Mouse (Mus musculus) kidney, adult 2 months (tissue): Measurements from ENCODE around the gene Zfp36l1. TPM values are rescaled to one million over a fixed set of nuclear protein-coding genes. Genes with fewer than 3 reads are reported as not detected.

Source experiments
- DNase-seq: peaks from one replicate; pipeline ENCODE4 v3.0.0; 2021
- H3K27ac ChIP-seq: fragments of 200-500 bp; 2 replicates; pipeline ENCODE4 v1.5.1; 2012; ENCODE audit warnings: low read depth, low read length, control low read depth, inconsistent platforms; ENCODE audit not compliant: insufficient read depth
- H3K27me3 ChIP-seq: fragments of 200-500 bp; replicated peaks from 2 replicates; pipeline ENCODE4 v1.6.1; 2012; ENCODE audit warnings: mild to moderate bottlenecking, moderate library complexity, low read length, inconsistent platforms; ENCODE audit not compliant: control insufficient read depth, insufficient read depth
- H3K36me3 ChIP-seq: fragments of 200-500 bp; 2 replicates; pipeline ENCODE4 v1.6.1; 2012; ENCODE audit warnings: mild to moderate bottlenecking, moderate library complexity, low read length, inconsistent platforms; ENCODE audit not compliant: control insufficient read depth, insufficient read depth
- H3K4me1 ChIP-seq: fragments of 200-500 bp; 2 replicates; pipeline ENCODE4 v1.6.1; 2011; ENCODE audit warnings: low read length; ENCODE audit not compliant: control insufficient read depth, insufficient read depth
- H3K4me3 ChIP-seq: fragments of 200-500 bp; 2 replicates; pipeline ENCODE4 v1.5.1; 2011; ENCODE audit warnings: mild to moderate bottlenecking, low read depth, low read length, control low read depth; ENCODE audit not compliant: insufficient read depth
- CTCF ChIP-seq: fragments of 200-500 bp; conservative IDR thresholded peaks from 2 replicates; pipeline ENCODE4 v1.5.1; 2011; ENCODE audit warnings: low read depth, mild to moderate bottlenecking, control low read depth, low read length, moderate library complexity, mixed read lengths; ENCODE audit not compliant: insufficient read depth, insufficient read length
- POLR2A ChIP-seq: fragments of 200-500 bp; IDR thresholded peaks from one replicate; pipeline ENCODE4 v1.6.1; 2011; ENCODE audit warnings: low read depth, low read length, control low read depth
- WGBS: fragments of 180-500 bp; shearing (Covaris S2); methylation state at CpG from one replicate; pipeline ENCODE4 v1.1.7; 2018; 5-methylcytosine and 5-hydroxymethylcytosine counted together
- polyA plus RNA-seq: library from polyadenylated mRNA; depleted of rRNA; stranded (reverse); fragments of >200 nt; gene quantifications from 2 replicates; pipeline ENCODE4 v1.2.3, GENCODE M21; 2012

Gene Zfp36l1
- polyA plus RNA-seq, 1 experiment = 109 TPM

DNA sequence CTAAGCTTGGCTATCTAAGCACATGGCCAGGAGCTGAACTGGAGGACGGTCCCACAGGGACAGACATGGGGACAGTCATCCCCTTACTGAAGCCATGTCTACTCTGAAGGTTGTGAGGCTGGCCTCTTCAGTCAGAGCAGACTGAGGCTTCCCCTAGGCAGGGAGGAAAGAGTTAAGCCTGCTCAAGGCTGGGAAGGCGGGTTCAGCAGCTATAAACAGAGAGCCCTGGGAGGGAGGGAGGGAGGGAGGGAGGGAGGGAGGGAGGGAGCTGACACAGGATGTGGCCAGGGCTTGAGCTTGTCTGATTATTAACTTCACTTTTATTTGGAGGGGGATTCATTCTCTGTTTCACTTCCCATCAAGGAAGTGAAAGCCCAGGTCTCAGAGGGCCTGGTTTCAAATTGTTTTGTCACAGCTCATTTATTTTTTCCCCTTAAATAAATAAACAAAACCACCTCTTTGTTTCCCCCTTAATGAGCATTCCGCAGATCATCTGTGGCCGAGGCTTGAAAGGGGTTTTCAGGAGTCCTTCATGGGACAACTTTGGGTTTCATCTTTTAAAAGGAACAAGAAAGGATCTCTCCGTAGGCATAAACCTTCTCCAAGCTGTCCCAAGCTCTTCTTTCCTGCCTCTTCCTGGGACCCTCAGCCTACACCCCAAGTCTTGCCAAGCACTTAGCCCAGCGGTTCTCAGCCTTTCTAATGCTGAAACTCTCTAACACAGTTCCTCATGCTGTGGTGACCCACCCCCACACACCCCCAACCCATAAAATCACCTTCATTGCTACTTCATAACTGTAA lies 17.9 kb upstream of the Zfp36l1 start:
- Histone ChIP-seq H3K4me1 (peaks cover 29% of the 10 kb centered on the region), H3K27me3 (no peaks in the 10 kb centered on the region), H3K4me3 (no peak overlapping the region), H3K27ac (peak overlapping the region; percentile 98), H3K36me3 (no peaks in the 10 kb centered on the region)
- TF ChIP-seq CTCF (no peak), POLR2A (no peak)
- 2% methylated on average over 6 of the region's 6 CpGs for WGBS
- DNase-seq = peak; percentile 81

DNA sequence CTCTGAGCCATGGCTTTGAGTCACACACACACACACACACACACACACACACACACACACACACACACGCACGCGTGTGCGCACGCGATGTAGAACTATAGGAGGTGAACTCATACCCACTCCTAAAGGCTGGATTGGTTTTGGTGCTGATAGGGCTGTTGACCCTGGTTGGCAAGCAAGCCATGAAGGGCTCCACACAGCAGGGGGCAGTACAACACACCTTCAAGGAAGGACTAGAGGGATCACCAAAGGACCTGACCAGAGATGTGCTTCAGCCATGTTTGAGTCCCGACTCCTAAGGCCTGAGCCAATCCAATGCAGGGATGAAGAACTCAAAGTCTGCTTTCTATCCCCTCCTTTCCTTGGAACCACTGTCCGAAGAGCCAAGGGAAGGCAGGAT lies 16.7 kb upstream of the Zfp36l1 start:
- peaks cover 40% of the 10 kb centered on the region for H3K4me1 ChIP-seq
- peak overlapping the region; percentile 79 for H3K27ac ChIP-seq
- TF ChIP-seq CTCF = peak; percentile 54
- TF ChIP-seq POLR2A = no peak
- no peak overlapping the region for H3K4me3 ChIP-seq
- WGBS = 93% methylated on average over 8 of the region's 8 CpGs
- no peaks in the 10 kb centered on the region for H3K36me3 ChIP-seq
- no peaks in the 10 kb centered on the region for H3K27me3 ChIP-seq
- DNase-seq = peak; percentile 35

DNA sequence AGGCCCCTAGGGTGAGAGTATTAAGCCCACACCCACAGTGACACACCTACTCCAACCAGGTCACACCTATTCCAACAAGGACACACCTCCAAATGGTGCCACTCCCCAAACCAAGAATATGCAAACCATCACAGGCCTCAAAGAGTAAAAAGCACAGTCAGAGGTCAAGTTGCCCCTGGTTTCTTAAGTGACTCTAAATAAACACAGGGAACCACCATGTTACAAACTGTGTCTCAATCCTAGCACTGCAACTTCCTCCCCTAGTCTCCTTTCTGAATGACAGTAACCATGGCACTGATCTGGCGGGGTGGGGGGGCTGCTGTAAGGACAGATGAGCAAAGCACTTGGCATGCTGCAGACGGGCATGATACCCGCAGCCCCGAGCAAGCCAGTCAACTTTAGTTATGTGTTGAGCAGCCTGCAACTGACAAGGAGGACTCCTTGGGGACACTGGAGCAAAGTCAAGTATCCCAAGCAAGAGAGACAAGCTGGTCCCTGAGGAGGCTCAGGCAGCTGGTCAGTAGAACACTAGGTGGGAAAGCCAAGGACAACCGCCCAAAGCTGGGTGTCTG lies 14.5 kb upstream of the Zfp36l1 start:
- no peak for DNase-seq
- TF ChIP-seq POLR2A = no peak
- no peak for TF ChIP-seq CTCF
- H3K4me3 ChIP-seq = no peak overlapping the region
- peaks cover 45% of the 10 kb centered on the region for H3K4me1 ChIP-seq
- WGBS = 79% methylated on average over 5 of the region's 5 CpGs
- no peaks in the 10 kb centered on the region for H3K27me3 ChIP-seq
- H3K27ac ChIP-seq = no peak overlapping the region
- no peaks in the 10 kb centered on the region for H3K36me3 ChIP-seq

DNA sequence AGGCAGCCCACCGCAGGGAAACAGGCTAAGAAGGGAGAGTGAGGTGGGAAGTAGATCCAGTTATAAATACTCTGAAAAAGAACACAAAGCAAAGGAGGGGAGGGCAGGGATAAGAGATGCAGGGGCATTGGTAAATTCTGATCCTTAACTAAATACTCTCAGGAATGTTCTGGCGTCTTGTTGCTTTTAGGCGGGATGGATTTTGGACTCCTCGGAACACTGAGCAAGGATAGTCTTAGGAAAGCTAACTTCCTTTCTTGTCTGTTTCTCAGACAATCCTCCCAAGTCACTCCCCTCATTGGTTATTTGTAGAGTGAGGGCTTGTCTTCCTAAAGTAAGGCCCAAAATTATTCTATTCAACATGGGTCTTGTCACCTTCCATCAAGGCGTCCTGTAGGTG lies 12.5 kb upstream of the Zfp36l1 start:
- WGBS = 67% methylated on average over 5 of the region's 5 CpGs
- Histone ChIP-seq H3K27me3 (no peaks in the 10 kb centered on the region), H3K4me1 (peaks cover 30% of the 10 kb centered on the region), H3K4me3 (no peak overlapping the region), H3K27ac (0 out of 2 replicates have a peak overlapping the region, but pooled peaks have one; percentile 30), H3K36me3 (no peaks in the 10 kb centered on the region)
- DNase-seq = peak; percentile 65
- TF ChIP-seq POLR2A (no peak), CTCF (no peak)

DNA sequence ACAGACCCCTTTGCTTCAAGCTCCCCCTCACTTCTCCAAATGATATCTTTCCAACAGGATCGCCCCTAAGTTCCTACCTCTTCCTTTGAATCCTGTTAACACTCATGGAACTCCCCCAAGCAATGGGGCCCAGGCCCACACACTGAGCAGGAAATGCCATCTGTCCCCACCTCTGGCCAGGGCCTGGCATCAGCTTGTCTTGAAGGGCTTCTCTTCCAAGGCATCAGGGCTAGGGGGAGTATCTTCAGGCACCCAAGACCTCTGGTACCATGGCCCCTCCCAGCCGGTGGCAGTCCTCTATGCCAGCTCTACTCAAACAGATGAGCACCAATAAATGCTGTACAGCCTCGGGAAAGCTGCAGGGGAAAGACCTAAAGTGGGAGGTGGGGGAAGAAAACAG lies 11.9 kb upstream of the Zfp36l1 start:
- Histone ChIP-seq H3K4me1 (peaks cover 26% of the 10 kb centered on the region), H3K36me3 (no peaks in the 10 kb centered on the region), H3K27ac (no peak overlapping the region), H3K27me3 (no peaks in the 10 kb centered on the region), H3K4me3 (no peak overlapping the region)
- WGBS = 63% methylated on average over 3 of the region's 3 CpGs
- DNase-seq = no peak
- no peak for TF ChIP-seq POLR2A
- TF ChIP-seq CTCF = no peak

DNA sequence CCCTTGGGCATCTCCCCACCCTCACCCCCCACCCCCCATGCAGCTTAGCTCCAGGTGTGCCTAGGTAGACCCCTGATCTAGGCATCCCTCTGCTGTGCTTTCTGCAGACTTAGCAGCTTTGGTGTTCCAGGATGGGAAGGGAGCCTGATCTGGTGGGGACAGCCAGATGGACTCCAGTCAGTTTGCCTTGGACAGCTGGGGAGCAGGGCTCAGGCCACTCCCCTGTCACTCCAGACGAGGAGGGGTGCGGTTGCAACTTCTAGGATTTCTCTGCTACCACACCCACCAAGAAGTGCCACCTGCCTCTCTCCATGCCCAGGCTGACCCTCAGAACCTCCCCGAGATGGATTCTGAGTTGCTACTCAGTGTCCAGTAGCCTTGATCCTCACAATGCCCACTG lies 11.4 kb upstream of the Zfp36l1 start:
- WGBS = 60% methylated on average over 3 of the region's 3 CpGs
- Histone ChIP-seq H3K27me3 (no peaks in the 10 kb centered on the region), H3K27ac (no peak overlapping the region), H3K36me3 (no peaks in the 10 kb centered on the region), H3K4me1 (peaks cover 22% of the 10 kb centered on the region), H3K4me3 (no peak overlapping the region)
- no peak for TF ChIP-seq POLR2A
- no peak for TF ChIP-seq CTCF
- DNase-seq = peak; percentile 53

DNA sequence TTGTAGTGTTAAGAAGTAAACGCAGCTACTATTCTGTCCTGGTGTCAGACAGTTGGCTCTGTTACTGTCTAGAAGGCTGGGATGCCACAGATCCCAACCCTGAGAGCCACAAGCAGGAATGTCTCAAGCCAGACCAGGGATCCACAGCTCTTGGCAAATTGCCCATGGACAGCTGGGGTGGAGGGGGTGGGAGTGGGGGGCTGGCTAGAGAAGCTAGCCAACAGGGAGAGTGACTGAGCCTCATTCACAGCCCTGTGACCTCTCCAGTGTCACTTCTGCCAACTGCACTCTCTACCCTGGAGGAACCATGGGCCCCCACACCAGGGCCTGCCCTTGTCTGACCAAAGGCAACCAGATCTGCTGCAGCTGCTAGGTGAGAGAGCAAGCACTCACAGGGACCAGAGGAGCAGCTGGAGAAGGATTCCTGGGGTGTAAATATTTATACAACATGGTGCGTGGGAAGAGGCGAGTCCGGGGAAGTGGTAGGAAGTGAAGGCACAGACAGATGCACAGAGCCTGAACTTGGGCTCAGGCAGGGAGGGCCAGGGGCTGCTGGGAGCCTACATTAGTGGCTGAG lies 10.5 kb upstream of the Zfp36l1 start:
- H3K27me3 ChIP-seq = no peaks in the 10 kb centered on the region
- H3K36me3 ChIP-seq = no peaks in the 10 kb centered on the region
- no peak overlapping the region for H3K4me3 ChIP-seq
- WGBS = 40% methylated on average over 4 of the region's 4 CpGs
- peaks cover 21% of the 10 kb centered on the region for H3K4me1 ChIP-seq
- H3K27ac ChIP-seq = no peak overlapping the region
- DNase-seq = peak; percentile 40
- TF ChIP-seq CTCF (no peak), POLR2A (no peak)
